Mouse (Mus musculus) heart, embryonic 14.5 days (tissue): ENCODE data around the gene Arsb. TPM values are rescaled to one million over a fixed set of nuclear protein-coding genes. Genes with fewer than 3 reads are reported as not detected.
"Not testable (repeated sequence)": the region's sequence is repeated elsewhere in the genome, so short reads cannot be mapped to it uniquely, and the experiment has no call there.

ENCODE experiments used
- ATAC-seq: fragments of 200-750 bp; cut with Nextera tagmentation; 2 replicates; pipeline ENCODE4 v1.8.0; 2017; ENCODE audit warnings: low read depth, moderate TSS enrichment; ENCODE audit not compliant: insufficient number of reproducible peaks, insufficient read depth, low FRiP score
- H3K27ac ChIP-seq, 2 experiments: fragments of 200-500 bp in 1 of 2; fragments of 300-500 bp in 1 of 2; sonication (generic) in 1 of 2; replicated peaks in 1 of 2; 2 replicates each; pipeline ENCODE4 v1.5.1; 2012 to 2014; ENCODE audit warnings: low read depth in 2 of 2, low read length in 2 of 2, control low read depth in 1 of 2, mild to moderate bottlenecking in 1 of 2, mixed read lengths in 1 of 2; ENCODE audit not compliant: control insufficient read depth in 1 of 2, insufficient read depth in 1 of 2
- H3K27me3 ChIP-seq: fragments of 300-500 bp; sonication (generic); 2 replicates; pipeline ENCODE4 v1.6.1; 2014; ENCODE audit warnings: mild to moderate bottlenecking, low read length, control low read depth; ENCODE audit not compliant: control insufficient read depth, insufficient read depth
- H3K36me3 ChIP-seq: fragments of 300-500 bp; sonication (generic); 2 replicates; pipeline ENCODE4 v1.6.1; 2014; ENCODE audit warnings: mild to moderate bottlenecking, control low read depth, low read length, mixed read lengths; ENCODE audit not compliant: control insufficient read depth, insufficient read depth
- H3K4me1 ChIP-seq, 2 experiments: fragments of 200-500 bp in 1 of 2; fragments of 300-500 bp in 1 of 2; sonication (generic) in 1 of 2; 2 replicates each; pipeline ENCODE4 v1.6.1; 2012 to 2014; ENCODE audit warnings: low read length in 2 of 2, control low read depth in 1 of 2, mixed read lengths in 1 of 2; ENCODE audit not compliant: control insufficient read depth in 2 of 2, insufficient read depth in 2 of 2
- H3K4me2 ChIP-seq: fragments of 300-500 bp; sonication (generic); 2 replicates; pipeline ENCODE4 v1.6.1; 2014; ENCODE audit warnings: mild to moderate bottlenecking, low read length
- H3K4me3 ChIP-seq, 2 experiments: fragments of 200-500 bp in 1 of 2; fragments of 300-500 bp in 1 of 2; sonication (generic) in 1 of 2; 2 replicates each; pipeline ENCODE4 v1.5.1; 2012 to 2014; ENCODE audit warnings: low read length in 2 of 2, mild to moderate bottlenecking in 2 of 2, control low read depth in 1 of 2, low read depth in 1 of 2, moderate library complexity in 1 of 2; ENCODE audit not compliant: control insufficient read depth in 1 of 2, insufficient read depth in 1 of 2
- H3K9ac ChIP-seq: fragments of 300-500 bp; sonication (generic); 2 replicates; pipeline ENCODE4 v1.6.1; 2014; ENCODE audit warnings: mild to moderate bottlenecking, low read length
- H3K9me3 ChIP-seq: fragments of 300-500 bp; sonication (generic); 2 replicates; pipeline ENCODE4 v1.6.1; 2016; ENCODE audit warnings: low read length, control low read depth; ENCODE audit not compliant: control insufficient read depth
- WGBS: fragments of 180-500 bp; shearing (Covaris S2); extraction: QIAGEN DNeasy Blood & Tissue Kit; methylation state at CpG from one replicate; pipeline ENCODE4 v1.1.7; 2014; 5-methylcytosine and 5-hydroxymethylcytosine counted together
- polyA plus RNA-seq: library from polyadenylated mRNA; unstranded; fragments of >200 nt; fragmentation: Nextera tagmentation; extraction: Ambion mirVana; gene quantifications from 2 replicates; pipeline ENCODE4 v1.2.1, GENCODE M21; 2014

Arsb gene
- polyA plus RNA-seq, 1 experiment from 2014 or later = 10.0 TPM

DNA sequence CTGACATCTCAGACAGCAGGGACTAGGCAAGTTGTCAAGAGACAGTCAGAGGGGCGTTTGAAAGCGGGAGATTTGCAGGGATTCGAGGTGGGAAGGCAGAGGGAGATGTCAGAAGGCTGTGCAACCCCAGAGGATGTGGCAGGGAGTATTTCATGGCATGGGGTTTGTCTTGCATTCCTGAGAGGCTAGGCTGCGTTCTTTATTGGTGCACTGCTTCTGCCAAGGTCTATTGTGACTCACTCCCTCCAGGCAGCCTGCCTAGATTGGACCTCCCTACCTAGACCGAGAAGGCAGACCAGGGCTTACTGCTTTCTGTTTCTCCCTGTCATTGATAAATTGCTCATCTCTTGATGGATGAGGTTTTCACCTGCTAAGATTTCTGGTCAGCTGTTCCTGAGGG, 204.2 kb downstream of the Arsb start:
- Histone ChIP-seq H3K9me3 (no peaks in the 10 kb centered on the region), H3K4me3 (no peak overlapping the region), H3K4me2 (no peak overlapping the region), H3K36me3 (no peaks in the 10 kb centered on the region), H3K27ac (no peak overlapping the region), H3K4me1 (no peaks in the 10 kb centered on the region), H3K9ac (no peak overlapping the region), H3K27me3 (no peaks in the 10 kb centered on the region)
- 60% methylated on average over 5 of the region's 5 CpGs for WGBS
- ATAC-seq = no peak

DNA sequence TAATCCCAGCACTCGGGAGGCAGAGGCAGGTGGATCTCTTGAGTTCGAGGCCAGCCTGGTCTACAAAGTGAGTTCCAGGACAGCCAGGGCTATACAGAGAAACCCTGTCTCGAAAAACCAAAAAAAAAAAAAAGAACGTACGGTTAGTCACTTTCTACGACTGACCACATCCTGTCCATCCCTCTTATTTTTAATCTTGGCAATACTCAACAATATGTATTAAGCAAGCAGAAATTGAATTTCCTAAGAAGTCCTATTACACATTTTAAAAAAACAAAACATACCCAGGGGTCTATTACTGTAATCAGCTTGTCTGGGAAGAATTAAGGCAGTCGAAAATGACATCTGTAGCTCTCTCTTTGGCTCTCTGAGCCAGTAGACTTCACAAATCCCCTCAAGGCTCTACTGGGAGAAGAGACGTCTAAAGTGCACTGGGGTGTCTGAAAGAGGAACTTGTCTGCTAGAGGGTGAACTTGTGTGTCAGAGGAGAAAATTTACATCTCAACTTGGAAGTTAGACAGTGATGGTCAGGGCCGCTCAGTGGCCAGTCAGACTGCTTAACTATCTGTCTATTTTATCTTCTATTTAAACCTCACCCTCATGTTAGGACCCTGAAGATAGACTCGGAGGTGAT, 205.6 kb downstream of the Arsb start:
- Histone ChIP-seq H3K27me3 (no peaks in the 10 kb centered on the region), H3K36me3 (no peaks in the 10 kb centered on the region), H3K4me1 (no peaks in the 10 kb centered on the region), H3K9ac (no peak overlapping the region), H3K4me3 (no peak overlapping the region), H3K9me3 (no peaks in the 10 kb centered on the region), H3K27ac (no peak overlapping the region), H3K4me2 (no peak overlapping the region)
- ATAC-seq = no peak
- WGBS = 81% methylated on average over 10 of the region's 10 CpGs

DNA sequence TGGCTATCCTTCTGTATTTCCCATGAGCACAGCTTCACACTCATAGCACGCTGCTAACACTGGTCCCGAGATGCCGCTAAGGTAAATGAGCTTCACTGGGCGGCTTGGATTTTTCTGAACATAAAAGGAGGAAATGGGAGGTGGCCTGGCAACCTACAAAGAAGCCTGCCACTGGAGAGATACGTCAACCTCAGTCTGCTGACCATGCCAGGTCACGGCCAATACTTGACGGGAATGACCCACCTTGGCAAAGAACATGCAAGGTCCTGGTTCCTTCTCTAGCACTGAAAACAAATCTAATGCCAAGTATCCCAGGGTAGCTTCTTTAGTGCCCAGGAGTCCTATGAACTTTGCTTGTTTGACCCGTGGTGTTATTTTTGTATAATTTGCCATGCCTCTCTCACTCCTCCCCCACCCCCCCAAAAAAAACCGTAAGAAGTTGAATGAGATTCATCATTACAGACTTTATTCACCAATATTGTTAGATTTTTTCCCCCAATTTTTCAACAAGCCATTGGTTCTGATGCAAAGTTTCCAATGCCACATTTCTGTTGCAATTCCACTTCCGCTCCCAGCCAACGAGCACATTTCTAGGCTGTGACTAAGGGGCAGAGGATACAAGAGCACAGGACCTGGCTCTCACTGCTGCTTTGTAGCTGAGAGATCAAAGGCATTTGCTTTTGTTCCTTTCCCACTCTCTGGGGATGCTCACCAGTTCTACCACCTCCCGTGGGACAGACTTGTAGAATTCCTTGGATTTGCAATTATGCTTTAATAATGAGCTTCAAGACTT, 207.5 kb downstream of the Arsb start:
- no peak overlapping the region for H3K4me3 ChIP-seq
- H3K9me3 ChIP-seq = no peaks in the 10 kb centered on the region
- no peaks in the 10 kb centered on the region for H3K4me1 ChIP-seq
- WGBS = 80% methylated on average over 12 of the region's 12 CpGs
- no peak overlapping the region for H3K4me2 ChIP-seq
- no peak overlapping the region for H3K9ac ChIP-seq
- H3K36me3 ChIP-seq = no peaks in the 10 kb centered on the region
- H3K27ac ChIP-seq = no peak overlapping the region
- ATAC-seq = no peak
- no peaks in the 10 kb centered on the region for H3K27me3 ChIP-seq

DNA sequence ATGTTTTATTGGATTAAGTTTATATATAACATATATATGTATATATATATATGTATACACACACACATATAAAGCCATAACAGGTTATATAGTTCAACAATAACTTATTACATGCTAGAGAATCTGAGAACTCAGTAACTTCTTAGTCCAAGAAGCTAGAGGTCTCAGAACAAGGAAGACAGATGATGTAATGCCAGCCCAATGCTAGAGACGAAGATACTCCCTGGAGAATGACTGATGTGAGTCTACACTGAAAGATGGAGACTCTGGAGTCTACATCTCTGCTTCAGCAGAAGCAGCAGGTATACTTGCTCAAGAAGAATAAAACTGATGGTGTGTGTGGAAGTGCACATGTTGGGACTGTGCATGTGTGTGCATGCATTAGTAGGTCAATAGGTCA, 208.3 kb downstream of the Arsb start:
- Histone ChIP-seq H3K9ac (no peak overlapping the region), H3K27ac (no peak overlapping the region), H3K36me3 (no peaks in the 10 kb centered on the region), H3K4me3 (no peak overlapping the region), H3K4me1 (no peaks in the 10 kb centered on the region), H3K27me3 (no peaks in the 10 kb centered on the region), H3K4me2 (no peak overlapping the region), H3K9me3 (no peaks in the 10 kb centered on the region)
- no peak for ATAC-seq
- 76% methylated on average over 1 of the region's 1 CpGs for WGBS

DNA sequence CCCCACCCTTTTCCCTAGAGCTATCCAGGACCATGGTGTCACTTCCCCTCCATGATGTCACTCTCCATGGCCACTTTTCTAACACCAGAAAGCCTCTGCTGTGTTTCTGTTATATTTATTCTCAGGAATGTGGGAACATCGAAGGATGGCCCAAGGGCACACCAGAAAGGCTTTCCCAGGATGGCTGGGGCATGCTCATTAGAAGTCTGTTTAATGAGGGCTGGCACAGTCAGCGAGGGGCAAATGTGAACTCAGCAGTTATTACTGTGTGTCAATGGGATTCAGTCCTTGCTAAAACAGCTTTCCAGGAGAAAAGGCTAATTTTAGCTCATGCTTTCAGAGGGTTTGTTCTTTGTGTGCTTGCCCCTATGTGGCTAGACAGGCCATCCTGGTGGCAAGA, 213.1 kb downstream of the Arsb start:
- H3K4me1 ChIP-seq = peaks cover 7 to 8% of the 10 kb centered on the region in 2 experiments
- H3K36me3 ChIP-seq = no peaks in the 10 kb centered on the region
- no peak overlapping the region for H3K9ac ChIP-seq
- no peaks in the 10 kb centered on the region for H3K9me3 ChIP-seq
- ATAC-seq = no peak
- WGBS = 71% methylated on average over 2 of the region's 2 CpGs
- H3K27me3 ChIP-seq = no peaks in the 10 kb centered on the region
- H3K4me2 ChIP-seq = no peak overlapping the region
- no peak overlapping the region for H3K4me3 ChIP-seq
- H3K27ac ChIP-seq = no peak overlapping the region

DNA sequence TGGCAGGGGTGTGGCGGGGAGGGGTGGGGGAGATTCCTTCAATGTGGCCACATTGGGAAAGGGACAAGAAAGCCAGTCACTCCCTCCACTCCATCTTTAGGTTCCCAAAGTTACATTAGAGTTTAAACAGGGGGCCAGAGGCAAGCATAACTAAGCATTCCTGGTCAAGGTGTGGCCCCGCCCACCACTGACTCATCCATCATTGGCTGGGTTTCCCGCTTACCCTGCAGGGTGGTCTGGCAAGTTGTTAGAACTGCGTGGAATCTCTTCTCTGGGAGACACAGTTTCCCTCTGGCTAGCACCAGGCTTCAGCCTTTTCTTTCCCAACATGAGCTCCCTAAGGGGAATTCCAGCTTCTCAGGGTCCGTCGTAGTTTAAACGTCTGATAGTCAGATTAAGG, 213.8 kb downstream of the Arsb start:
- Histone ChIP-seq H3K27me3 (no peaks in the 10 kb centered on the region), H3K36me3 (no peaks in the 10 kb centered on the region), H3K27ac (no peak overlapping the region), H3K4me2 (no peak overlapping the region), H3K4me1 (peaks cover 13 to 14% of the 10 kb centered on the region in 2 experiments), H3K9ac (no peak overlapping the region), H3K4me3 (no peak overlapping the region), H3K9me3 (no peaks in the 10 kb centered on the region)
- 84% methylated on average over 7 of the region's 7 CpGs for WGBS
- no peak for ATAC-seq

DNA sequence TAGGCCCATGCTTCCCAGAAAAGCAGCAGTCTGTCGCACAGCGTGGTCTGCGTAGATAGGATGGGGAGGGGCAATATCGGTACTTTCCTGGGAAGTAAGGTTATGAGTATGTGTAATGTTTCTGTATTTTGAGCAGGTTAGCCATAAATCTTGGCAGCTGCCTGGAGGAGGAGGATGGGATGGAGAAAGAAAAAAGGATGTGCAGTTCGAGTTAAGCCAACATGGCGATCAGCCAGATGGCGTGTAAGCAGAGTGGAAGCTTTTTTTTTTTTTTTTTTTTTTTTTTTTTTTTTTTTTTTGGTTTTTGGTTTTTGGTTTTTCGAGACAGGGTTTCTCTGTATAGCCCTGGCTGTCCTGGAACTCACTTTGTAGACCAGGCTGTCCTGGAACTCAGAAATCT, 214.3 kb downstream of the Arsb start:
- not testable (repeated sequence) for H3K4me3 ChIP-seq, H3K9me3 ChIP-seq, H3K27ac ChIP-seq, ATAC-seq, H3K27me3 ChIP-seq, H3K36me3 ChIP-seq, H3K4me2 ChIP-seq, H3K9ac ChIP-seq
- 91% methylated on average over 7 of the region's 8 CpGs for WGBS
- H3K4me1 ChIP-seq = peaks cover 17 to 20% of the 10 kb centered on the region in 2 experiments
